Mouse (Mus musculus) embryonic facial prominence, embryonic 13.5 days (tissue): ENCODE results near the gene Tanc1. TPM values are rescaled to one million over a fixed set of nuclear protein-coding genes. Genes with fewer than 3 reads are reported as not detected.

Source experiments
- ATAC-seq: fragments of 200-750 bp; cut with Nextera tagmentation; 2 replicates; pipeline ENCODE4 v1.8.0; 2017; ENCODE audit warnings: low read depth; ENCODE audit not compliant: insufficient number of reproducible peaks, insufficient read depth, low FRiP score, low TSS enrichment
- H3K27ac ChIP-seq: fragments of 300-500 bp; sonication (generic); 2 replicates; pipeline ENCODE4 v1.5.1; 2015; ENCODE audit warnings: moderate library complexity, mild to moderate bottlenecking, inconsistent platforms
- H3K27me3 ChIP-seq: fragments of 300-500 bp; sonication (generic); 2 replicates; pipeline ENCODE4 v1.6.1; 2015; ENCODE audit warnings: mild to moderate bottlenecking, inconsistent platforms
- H3K36me3 ChIP-seq: fragments of 300-500 bp; sonication (generic); 2 replicates; pipeline ENCODE4 v1.6.1; 2015; ENCODE audit warnings: mild to moderate bottlenecking, inconsistent platforms
- H3K4me1 ChIP-seq: fragments of 300-500 bp; sonication (generic); 2 replicates; pipeline ENCODE4 v1.6.1; 2015; ENCODE audit warnings: inconsistent platforms
- H3K4me2 ChIP-seq: fragments of 300-500 bp; sonication (generic); 2 replicates; pipeline ENCODE4 v1.6.1; 2015; ENCODE audit warnings: moderate library complexity, mild to moderate bottlenecking, inconsistent platforms
- H3K4me3 ChIP-seq: fragments of 300-500 bp; sonication (generic); 2 replicates; pipeline ENCODE4 v1.5.1; 2015; ENCODE audit warnings: mild to moderate bottlenecking, inconsistent platforms
- H3K9ac ChIP-seq: fragments of 300-500 bp; sonication (generic); 2 replicates; pipeline ENCODE4 v1.6.1; 2015; ENCODE audit warnings: mild to moderate bottlenecking, inconsistent platforms
- H3K9me3 ChIP-seq: fragments of 300-500 bp; sonication (generic); 2 replicates; pipeline ENCODE4 v1.6.1; 2016; ENCODE audit warnings: inconsistent platforms
- WGBS: fragments of 180-500 bp; shearing (Covaris S2); methylation state at CpG from one replicate; pipeline ENCODE4 v1.1.7; 2015; ENCODE audit warnings: mixed read lengths; 5-methylcytosine and 5-hydroxymethylcytosine counted together
- polyA plus RNA-seq: library from polyadenylated mRNA; unstranded; fragments of >200 nt; fragmentation: Nextera tagmentation; extraction: Ambion mirVana; gene quantifications from 2 replicates; pipeline ENCODE4 v1.2.1, GENCODE M21; 2015

The Tanc1 gene
- polyA plus RNA-seq, 1 experiment from 2014 or later, result 39.4 TPM

DNA sequence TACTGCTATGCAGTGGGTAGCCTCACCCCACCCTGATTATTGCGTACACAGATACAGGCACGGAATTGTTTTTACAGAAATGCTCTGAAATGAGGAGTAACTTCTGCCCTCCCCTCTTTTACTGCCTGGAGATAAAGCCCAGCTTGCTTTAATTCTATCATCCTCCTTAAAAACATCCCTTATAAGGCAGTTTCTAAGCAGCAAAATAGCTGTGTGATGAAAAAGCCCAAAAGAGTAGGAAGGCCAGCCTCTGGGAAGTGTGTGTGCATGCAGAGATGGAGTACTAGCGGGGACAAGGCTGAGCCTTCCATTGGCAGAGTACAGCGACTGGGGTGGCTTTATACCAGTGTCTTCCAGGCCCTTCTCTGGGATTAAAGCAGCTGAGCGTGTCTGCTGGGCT, 140.9 kb downstream of the Tanc1 start:
- peaks cover 38% of the 10 kb centered on the region for H3K4me1 ChIP-seq
- no peaks in the 10 kb centered on the region for H3K36me3 ChIP-seq
- no peak overlapping the region for H3K4me3 ChIP-seq
- no peak for ATAC-seq
- no peaks in the 10 kb centered on the region for H3K9me3 ChIP-seq
- no peak overlapping the region for H3K4me2 ChIP-seq
- H3K9ac ChIP-seq, result no peak overlapping the region
- 0 out of 2 replicates have a peak overlapping the region, but pooled peaks have one; percentile 7 for H3K27ac ChIP-seq
- 63% methylated on average over 5 of the region's 5 CpGs for WGBS
- H3K27me3 ChIP-seq, result no peaks in the 10 kb centered on the region

DNA sequence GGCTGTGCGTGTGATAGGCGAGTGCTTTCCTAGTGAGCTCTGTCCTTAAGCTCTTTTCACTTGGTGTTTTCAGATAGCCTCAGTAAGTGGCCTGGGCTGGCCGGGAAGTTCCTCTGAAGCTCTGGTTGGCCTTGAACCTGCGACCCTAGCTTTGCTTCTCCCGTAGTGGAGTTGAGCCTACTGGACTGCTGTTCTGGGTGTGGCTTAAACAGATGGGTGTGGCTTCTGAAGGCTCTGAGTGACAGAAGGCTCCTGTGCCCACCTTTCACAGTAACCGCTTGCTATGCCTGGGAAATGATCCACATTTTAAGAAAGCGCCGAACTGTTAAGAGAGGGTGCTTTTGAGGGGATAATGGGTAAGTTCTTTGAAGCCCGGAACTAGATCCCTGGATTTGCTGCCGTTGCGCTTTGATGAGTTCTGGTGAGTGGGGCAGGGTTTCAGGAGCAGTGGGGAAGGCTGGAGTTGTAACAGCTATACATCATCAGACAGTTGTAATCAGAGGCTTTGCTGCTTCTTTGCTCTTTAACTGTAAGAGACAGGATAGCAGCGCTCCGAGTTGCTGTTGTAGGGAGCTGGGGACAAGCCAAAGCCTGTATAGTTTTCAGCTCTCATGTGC, 144.4 kb downstream of the Tanc1 start:
- Histone ChIP-seq H3K27ac (0 out of 2 replicates have a peak overlapping the region, but pooled peaks have one; percentile 48), H3K9me3 (no peaks in the 10 kb centered on the region), H3K4me2 (no peak overlapping the region), H3K27me3 (no peaks in the 10 kb centered on the region), H3K4me3 (no peak overlapping the region), H3K9ac (no peak overlapping the region), H3K4me1 (peaks cover 50% of the 10 kb centered on the region), H3K36me3 (peaks cover 10% of the 10 kb centered on the region)
- 58% methylated on average over 13 of the region's 13 CpGs for WGBS
- no peak; the same call in 1 of the 2 replicates for ATAC-seq

DNA sequence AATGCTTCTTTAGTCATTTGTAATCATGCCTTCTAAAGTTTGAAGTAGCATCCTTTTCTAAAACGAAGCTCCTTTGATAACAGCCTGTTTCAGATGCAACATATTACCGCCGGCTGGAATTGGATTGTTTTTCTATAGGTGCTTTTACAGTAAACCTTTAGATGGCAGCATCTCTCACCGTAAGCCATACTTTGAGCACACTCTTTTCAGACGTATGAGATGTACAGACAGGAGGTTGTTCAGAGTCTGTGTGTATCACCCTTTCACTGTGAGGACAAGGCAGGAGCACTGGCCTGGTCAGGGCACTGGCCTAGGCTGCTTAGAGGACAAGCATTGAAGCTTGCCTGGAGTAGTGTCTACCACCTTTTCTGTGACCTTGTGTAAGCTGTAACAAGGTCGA, 145.2 kb downstream of the Tanc1 start:
- Histone ChIP-seq H3K9me3 (no peaks in the 10 kb centered on the region), H3K9ac (no peak overlapping the region), H3K27me3 (no peaks in the 10 kb centered on the region), H3K4me1 (peaks cover 50% of the 10 kb centered on the region), H3K27ac (peak overlapping the region; percentile 87), H3K4me2 (no peak overlapping the region), H3K36me3 (peaks cover 10% of the 10 kb centered on the region), H3K4me3 (no peak overlapping the region)
- 0 out of 2 replicates have a peak, but pooled peaks have one; percentile 17 for ATAC-seq
- WGBS, result 48% methylated on average over 6 of the region's 6 CpGs

DNA sequence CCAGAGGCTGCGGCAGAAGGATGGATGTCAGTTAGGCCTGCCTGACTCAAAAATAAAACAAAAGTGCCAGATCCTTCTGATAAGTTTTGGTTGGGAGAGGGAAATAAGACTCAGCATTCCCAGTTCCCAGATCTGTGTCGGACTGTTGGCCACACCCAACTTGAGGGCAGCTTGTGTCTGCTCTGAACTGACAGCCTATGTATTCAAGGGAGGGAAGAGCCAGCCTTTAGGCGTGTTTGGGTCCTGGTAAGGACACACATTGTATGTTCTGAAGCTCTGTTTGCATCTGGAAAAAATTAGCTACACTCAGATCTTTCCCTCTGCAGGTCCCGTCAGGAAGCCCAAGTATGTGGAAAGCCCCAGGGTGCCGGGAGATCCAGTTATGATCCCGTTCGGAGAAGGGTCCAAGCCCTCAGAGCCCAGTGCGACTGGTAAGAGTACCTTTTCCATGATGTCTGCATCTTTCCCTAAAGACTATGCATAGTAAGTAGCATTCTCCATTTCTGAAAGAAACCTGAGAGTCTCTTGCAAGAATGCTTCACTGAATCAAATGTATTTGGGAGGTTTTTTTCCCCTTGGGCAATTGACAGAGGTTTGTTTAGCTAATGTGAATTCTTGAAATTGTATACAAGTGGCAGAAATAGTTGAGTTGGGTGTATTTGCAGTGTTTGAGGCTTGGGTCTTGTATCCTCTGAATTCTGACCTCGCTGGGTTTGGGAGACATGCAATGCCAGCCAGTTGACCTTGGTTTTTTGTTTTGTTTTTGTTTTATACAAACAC, 146.5 kb downstream of the Tanc1 start:
- peak overlapping the region; percentile 87 for H3K27ac ChIP-seq
- no peaks in the 10 kb centered on the region for H3K9me3 ChIP-seq
- 19% methylated on average over 9 of the region's 9 CpGs for WGBS

DNA sequence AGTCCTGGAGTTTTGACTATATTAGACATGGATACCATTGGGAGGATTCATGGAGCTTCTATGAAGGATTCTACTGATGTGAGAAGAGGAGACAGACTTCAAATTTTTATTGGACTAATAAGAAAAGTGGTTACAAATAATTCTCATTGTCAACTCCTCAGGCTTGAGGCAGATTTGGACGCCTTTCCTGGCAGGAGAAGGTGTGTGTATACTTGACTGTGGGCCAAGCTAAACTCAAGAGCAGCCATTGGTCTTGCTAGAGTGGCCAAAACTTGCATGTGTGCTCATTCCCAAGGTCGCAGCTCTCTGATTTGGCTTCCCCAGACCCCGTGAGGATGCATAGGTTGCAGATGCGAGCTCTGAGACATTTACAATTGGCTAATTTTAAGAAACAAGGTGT, 148.9 kb downstream of the Tanc1 start:
- Histone ChIP-seq H3K9ac (no peak overlapping the region), H3K27ac (no peak overlapping the region), H3K36me3 (peaks cover 10% of the 10 kb centered on the region), H3K4me3 (no peak overlapping the region), H3K9me3 (no peaks in the 10 kb centered on the region), H3K4me2 (no peak overlapping the region), H3K27me3 (no peaks in the 10 kb centered on the region), H3K4me1 (peaks cover 45% of the 10 kb centered on the region)
- WGBS, result 89% methylated on average over 4 of the region's 4 CpGs
- ATAC-seq, result no peak

More for the DNA sequence above, 146.5 kb downstream of the Tanc1 start:
- peaks cover 44% of the 10 kb centered on the region for H3K4me1 ChIP-seq
- H3K4me2 ChIP-seq, result peak overlapping the region; percentile 18
- H3K9ac ChIP-seq, result no peak overlapping the region
- peak; percentile 23; the same call in 1 of the 2 replicates for ATAC-seq
- H3K4me3 ChIP-seq, result no peak overlapping the region
- H3K36me3 ChIP-seq, result peaks cover 10% of the 10 kb centered on the region
- no peaks in the 10 kb centered on the region for H3K27me3 ChIP-seq

DNA sequence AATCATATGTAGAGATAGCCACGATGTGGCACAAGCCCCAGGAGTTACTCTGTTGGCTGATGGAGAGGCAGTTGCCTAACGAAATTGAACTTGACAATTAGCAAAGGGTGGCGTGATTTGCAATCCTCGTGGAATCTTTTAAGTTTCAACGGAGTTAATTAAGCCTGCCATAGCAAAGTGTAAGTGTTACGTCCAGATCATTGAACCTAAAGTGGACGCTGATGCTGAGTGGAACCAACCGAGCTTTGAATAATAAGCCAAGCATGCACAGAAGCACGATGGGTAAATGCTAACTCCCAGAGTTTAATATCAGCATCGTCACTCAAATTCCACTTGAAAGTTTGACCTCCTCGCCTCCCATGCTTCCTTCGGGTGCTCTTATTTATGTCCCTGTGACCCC, 149.3 kb downstream of the Tanc1 start:
- no peak overlapping the region for H3K9ac ChIP-seq
- H3K27ac ChIP-seq, result no peak overlapping the region
- peaks cover 40% of the 10 kb centered on the region for H3K4me1 ChIP-seq
- no peak overlapping the region for H3K4me2 ChIP-seq
- no peaks in the 10 kb centered on the region for H3K9me3 ChIP-seq
- H3K27me3 ChIP-seq, result no peaks in the 10 kb centered on the region
- WGBS, result 80% methylated on average over 12 of the region's 12 CpGs
- no peak for ATAC-seq
- H3K4me3 ChIP-seq, result no peak overlapping the region
- H3K36me3 ChIP-seq, result peaks cover 10% of the 10 kb centered on the region

DNA sequence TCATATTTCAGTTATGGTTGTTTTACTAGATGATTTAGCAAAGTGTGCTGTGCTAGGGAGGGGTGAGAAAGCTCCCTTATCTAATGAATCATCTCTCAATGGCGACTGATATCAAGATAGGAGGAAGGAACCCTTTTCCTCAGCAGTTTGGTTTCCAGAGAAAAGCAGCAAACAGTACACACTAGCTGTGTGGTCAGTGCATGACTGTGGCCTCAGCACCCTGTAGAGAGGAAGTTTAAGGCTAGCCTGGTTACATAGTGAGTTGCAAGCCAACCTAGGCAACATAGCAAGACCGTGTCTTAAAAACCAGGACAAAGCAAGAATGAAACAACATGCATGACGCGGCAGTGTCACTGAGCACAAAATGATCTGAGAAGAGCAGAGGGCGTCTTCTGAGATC, 150.4 kb downstream of the Tanc1 start:
- no peak overlapping the region for H3K27ac ChIP-seq
- H3K9me3 ChIP-seq, result no peaks in the 10 kb centered on the region
- no peak overlapping the region for H3K4me3 ChIP-seq
- peaks cover 39% of the 10 kb centered on the region for H3K4me1 ChIP-seq
- no peak overlapping the region for H3K9ac ChIP-seq
- no peaks in the 10 kb centered on the region for H3K27me3 ChIP-seq
- H3K36me3 ChIP-seq, result peaks cover 10% of the 10 kb centered on the region
- no peak overlapping the region for H3K4me2 ChIP-seq
- WGBS, result 87% methylated on average over 5 of the region's 5 CpGs
- no peak for ATAC-seq

DNA sequence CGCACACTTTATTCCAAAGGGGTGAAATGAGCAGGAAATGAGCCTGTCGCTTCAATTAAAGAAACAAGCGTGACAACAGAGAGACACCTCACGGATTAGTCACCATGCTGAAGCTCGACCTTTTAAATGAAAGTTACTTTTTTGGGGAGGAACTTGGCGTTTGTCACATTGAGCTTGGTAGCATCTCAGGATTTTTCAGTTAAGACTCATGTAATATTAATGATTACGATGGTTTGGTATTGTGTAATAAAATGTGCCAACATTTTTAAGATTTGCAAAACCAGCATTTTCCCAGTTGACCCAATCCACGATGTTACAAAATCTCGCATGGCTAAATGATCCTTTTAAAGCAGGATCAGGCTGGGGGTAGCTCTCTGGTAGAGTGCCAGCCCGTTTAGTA, 153.8 kb downstream of the Tanc1 start:
- Histone ChIP-seq H3K4me2 (no peak overlapping the region), H3K4me3 (no peak overlapping the region), H3K27me3 (no peaks in the 10 kb centered on the region), H3K9ac (no peak overlapping the region), H3K4me1 (peaks cover 44% of the 10 kb centered on the region), H3K9me3 (no peaks in the 10 kb centered on the region), H3K27ac (no peak overlapping the region), H3K36me3 (0 out of 2 replicates have a peak, but pooled peaks cover 3% of the 10 kb centered on the region)
- WGBS, result 62% methylated on average over 10 of the region's 10 CpGs
- no peak for ATAC-seq

DNA sequence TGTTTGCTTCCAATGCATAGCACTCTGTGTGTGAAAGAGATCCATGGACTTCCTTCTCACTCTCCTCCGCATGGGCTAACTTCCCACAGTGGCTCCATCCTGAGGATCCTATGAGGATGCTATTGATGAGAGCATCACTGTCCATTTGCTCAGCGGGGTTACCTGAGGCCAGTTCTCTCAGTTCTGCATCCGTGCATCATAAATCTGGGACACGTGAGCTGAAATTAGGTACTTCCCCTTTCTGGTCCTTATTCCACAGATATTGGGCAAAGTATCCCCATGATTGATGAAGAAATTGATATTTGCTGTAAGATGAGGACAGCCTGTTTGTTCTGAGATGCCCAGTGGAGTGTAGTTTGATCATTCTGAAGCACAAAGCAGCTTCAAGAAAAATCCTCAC, 156.1 kb downstream of the Tanc1 start:
- peaks cover 66% of the 10 kb centered on the region for H3K4me1 ChIP-seq
- no peaks in the 10 kb centered on the region for H3K27me3 ChIP-seq
- ATAC-seq, result no peak
- no peak overlapping the region for H3K9ac ChIP-seq
- no peak overlapping the region for H3K27ac ChIP-seq
- no peak overlapping the region for H3K4me3 ChIP-seq
- no peaks in the 10 kb centered on the region for H3K9me3 ChIP-seq
- WGBS, result 87% methylated on average over 4 of the region's 4 CpGs
- H3K36me3 ChIP-seq, result peaks cover 6% of the 10 kb centered on the region; the same call in 1 of the 2 replicates
- no peak overlapping the region for H3K4me2 ChIP-seq

DNA sequence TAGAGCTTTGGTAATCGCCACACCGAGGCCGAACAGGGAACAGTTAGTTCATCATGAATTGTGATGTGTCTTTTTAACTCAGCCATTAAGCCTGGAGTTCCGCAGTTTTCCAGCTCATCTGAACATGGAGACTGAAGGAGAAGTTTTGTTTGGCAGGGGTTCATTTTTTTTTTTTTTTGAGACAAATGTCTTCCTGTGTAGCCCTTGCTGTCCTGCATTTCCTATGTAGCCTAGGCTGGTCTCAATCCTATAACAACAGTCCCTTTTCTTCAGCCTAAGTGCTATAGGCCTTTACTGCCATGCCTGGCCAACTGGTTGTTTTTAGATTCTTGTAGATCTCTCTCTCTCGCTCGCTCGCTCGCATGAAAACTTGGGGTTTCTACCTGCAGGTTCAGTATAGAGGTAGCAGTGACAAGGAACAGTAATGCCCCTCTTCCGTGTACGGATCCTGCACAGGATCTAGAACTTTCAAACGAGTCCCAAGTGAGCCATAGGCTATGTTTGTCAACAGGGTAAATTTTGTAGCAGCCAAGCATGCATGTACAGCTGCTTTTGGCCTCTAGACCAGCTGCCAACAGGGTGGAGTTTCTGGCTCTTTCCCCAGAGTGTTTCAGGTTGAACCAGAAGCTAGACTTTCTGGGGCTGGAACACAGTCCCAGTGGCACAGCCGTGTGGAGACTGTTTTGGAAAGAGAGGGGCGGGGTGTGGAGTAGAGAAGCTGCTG, 157.0 kb downstream of the Tanc1 start:
- peak overlapping the region; percentile 83 for H3K27ac ChIP-seq
- no peaks in the 10 kb centered on the region for H3K9me3 ChIP-seq
- no peak overlapping the region for H3K9ac ChIP-seq
- 76% methylated on average over 13 of the region's 13 CpGs for WGBS
- peaks cover 72% of the 10 kb centered on the region for H3K4me1 ChIP-seq
- no peaks in the 10 kb centered on the region for H3K27me3 ChIP-seq
- no peak overlapping the region for H3K4me3 ChIP-seq
- peaks cover 14% of the 10 kb centered on the region; the same call in 1 of the 2 replicates for H3K36me3 ChIP-seq
- ATAC-seq, result peak; percentile 46; the same call in 1 of the 2 replicates
- H3K4me2 ChIP-seq, result no peak overlapping the region

DNA sequence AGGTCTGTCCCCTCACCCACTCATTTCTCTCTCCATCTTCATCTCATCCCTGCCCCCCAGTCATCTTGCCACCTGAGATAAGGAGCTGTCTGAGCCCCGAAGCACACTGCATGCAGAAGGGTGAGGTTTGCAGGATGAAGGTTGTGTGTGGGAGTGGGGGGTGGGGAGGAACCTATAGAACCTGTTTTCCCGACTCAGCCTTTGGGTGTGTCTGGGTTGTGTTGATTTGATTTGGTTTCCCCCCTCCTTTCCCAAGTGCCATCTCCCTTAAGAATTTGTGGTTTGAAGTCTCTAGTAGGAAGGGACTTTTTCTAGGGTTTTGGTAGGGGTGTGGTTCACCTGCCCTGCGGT, 157.5 kb downstream of the Tanc1 start:
- Histone ChIP-seq H3K4me2 (no peak overlapping the region), H3K9me3 (no peaks in the 10 kb centered on the region), H3K4me1 (peaks cover 76% of the 10 kb centered on the region), H3K27me3 (no peaks in the 10 kb centered on the region), H3K9ac (no peak overlapping the region), H3K27ac (peak overlapping the region; percentile 83), H3K36me3 (peaks cover 17% of the 10 kb centered on the region; the same call in 1 of the 2 replicates), H3K4me3 (no peak overlapping the region)
- WGBS, result 65% methylated on average over 3 of the region's 3 CpGs
- no peak for ATAC-seq
